Mouse (Mus musculus): Measurements from ENCODE around the gene Abhd2. TPM values are rescaled to one million over a fixed set of nuclear protein-coding genes. Genes with fewer than 3 reads are reported as not detected.

Gene Abhd2
- polyA plus RNA-seq, 1 experiment from 2014 or later: 19.5 TPM

- H3K27me3 ChIP-seq: no peaks in the 10 kb centered on the region
- no peak overlapping the region for H3K4me3 ChIP-seq
- peaks cover 12% of the 10 kb centered on the region for H3K4me1 ChIP-seq (replicated peaks)
- no peak overlapping the region for H3K9ac ChIP-seq
- WGBS: 67% methylated on average over 7 of the region's 7 CpGs
- no peaks in the 10 kb centered on the region for H3K9me3 ChIP-seq
- no peak overlapping the region for H3K4me2 ChIP-seq
- H3K36me3 ChIP-seq: no peaks in the 10 kb centered on the region
- no peak for ATAC-seq (ENCODE audit: low FRiP score)
- H3K27ac ChIP-seq: no peak overlapping the region
Observed at GRCm38 (mm10) chr7:79394666-79395065, 121.7 kb downstream of the Abhd2 start.

DNA sequence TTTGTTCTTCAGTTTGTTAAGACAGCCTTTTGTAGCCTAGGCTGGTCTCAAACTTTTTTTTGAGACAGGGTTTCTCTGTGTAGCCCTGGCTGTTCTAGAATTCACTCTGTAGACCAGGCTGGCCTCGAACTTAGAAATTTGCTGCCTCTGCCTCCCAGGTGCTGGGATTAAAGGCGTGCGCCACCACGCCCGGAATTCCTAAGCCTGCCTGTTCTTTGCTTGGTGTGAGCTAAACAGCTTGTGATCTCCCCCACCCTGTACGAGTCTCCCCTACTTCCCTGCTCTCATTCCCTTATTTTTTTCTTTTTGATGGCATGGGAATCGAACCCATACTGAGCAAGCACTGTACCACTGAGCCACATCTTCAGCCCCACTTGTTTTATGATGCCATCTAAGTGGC lies 122.2 kb downstream of the Abhd2 start:
- Histone ChIP-seq H3K27me3 (no peaks in the 10 kb centered on the region), H3K4me2 (no peak overlapping the region), H3K4me3 (no peak overlapping the region), H3K9me3 (no peaks in the 10 kb centered on the region), H3K36me3 (no peaks in the 10 kb centered on the region), H3K27ac (no peak overlapping the region), H3K9ac (no peak overlapping the region), H3K4me1 (replicated peaks) (peaks cover 12% of the 10 kb centered on the region)
- WGBS: 90% methylated on average over 7 of the region's 7 CpGs
- ATAC-seq (ENCODE audit: low FRiP score): no peak

DNA sequence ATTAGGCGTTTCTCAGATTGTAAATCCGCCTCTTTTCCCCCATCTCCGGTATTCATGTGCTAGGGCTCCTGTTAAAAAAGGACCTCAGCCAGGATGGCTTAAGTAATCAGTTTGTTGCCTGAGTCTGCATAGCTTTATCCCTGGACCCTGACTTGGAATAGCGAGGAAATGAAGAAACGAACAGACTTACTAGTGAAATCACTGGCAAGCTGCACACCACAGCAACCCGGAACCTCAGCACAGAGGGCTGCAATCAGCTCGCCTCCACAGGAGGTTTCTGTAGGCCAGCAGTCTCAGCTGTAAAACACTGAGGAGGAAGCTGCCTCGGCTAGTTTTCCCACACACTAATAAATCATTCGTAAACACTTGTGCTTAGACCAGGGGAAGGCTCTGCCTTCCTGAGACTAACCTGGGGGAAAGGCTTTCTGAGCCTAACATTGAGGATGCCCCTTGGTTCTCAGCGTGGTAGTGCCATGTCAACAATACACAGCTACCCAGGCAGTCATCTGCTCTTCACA lies 124.5 kb downstream of the Abhd2 start:
- Histone ChIP-seq H3K4me2 (no peak overlapping the region), H3K36me3 (no peaks in the 10 kb centered on the region), H3K9ac (no peak overlapping the region), H3K27me3 (no peaks in the 10 kb centered on the region), H3K4me3 (no peak overlapping the region), H3K27ac (no peak overlapping the region), H3K4me1 (replicated peaks) (peaks cover 5% of the 10 kb centered on the region), H3K9me3 (no peaks in the 10 kb centered on the region)
- ATAC-seq (ENCODE audit: low FRiP score): no peak
- WGBS: 84% methylated on average over 10 of the region's 10 CpGs

DNA sequence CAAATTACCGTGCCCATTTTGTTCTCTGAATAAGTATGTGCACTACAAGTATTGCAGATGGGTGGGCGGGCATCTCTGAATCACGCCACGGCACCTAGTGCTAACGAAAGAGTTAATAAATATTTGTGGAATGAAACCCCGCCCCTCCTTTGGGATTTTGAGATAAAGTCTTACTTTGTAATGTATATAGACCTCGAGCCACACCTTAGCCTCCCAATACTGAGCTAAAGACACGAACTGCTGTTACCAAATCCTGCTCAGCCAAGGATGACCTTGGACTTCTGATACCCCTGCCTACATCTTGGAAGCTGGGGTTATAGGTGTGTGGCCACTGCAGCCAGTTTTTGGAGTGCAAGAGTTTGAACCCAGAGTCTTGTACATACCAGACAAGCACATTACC lies 125.4 kb downstream of the Abhd2 start:
- Histone ChIP-seq H3K9ac (no peak overlapping the region), H3K4me1 (replicated peaks) (no peaks in the 10 kb centered on the region), H3K27me3 (no peaks in the 10 kb centered on the region), H3K36me3 (no peaks in the 10 kb centered on the region), H3K4me2 (no peak overlapping the region), H3K9me3 (no peaks in the 10 kb centered on the region), H3K27ac (no peak overlapping the region), H3K4me3 (no peak overlapping the region)
- WGBS: 85% methylated on average over 8 of the region's 8 CpGs
- no peak for ATAC-seq (ENCODE audit: low FRiP score)

GRCm38 (mm10) chr7:79398971-79399370 lies 126.0 kb downstream of the Abhd2 start:
- Histone ChIP-seq H3K9ac (no peak overlapping the region), H3K27ac (no peak overlapping the region), H3K27me3 (no peaks in the 10 kb centered on the region), H3K4me3 (no peak overlapping the region), H3K4me2 (no peak overlapping the region), H3K4me1 (replicated peaks) (no peaks in the 10 kb centered on the region), H3K36me3 (no peaks in the 10 kb centered on the region), H3K9me3 (no peaks in the 10 kb centered on the region)
- WGBS: 75% methylated on average over 12 of the region's 12 CpGs
- no peak for ATAC-seq (ENCODE audit: low FRiP score)

DNA sequence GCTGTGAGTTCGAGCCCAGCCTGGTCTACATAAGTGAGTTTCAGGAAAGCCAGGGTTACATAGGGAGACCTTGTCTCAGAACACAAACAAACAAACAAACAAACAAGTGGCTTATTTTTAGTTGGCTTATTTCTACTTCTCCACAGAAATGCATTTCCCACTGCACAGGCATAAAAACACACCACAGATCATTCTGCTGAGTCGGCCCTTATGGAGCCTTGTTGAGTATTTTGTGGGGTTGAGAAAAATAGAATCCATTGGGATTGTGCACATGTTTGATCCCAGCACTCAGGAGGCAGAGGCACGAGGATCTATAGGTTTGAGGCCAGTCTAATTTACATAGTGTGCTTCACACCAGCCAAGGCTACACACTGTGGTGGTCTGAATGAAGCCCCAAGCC lies 127.3 kb downstream of the Abhd2 start:
- no peak for ATAC-seq (ENCODE audit: low FRiP score)
- Histone ChIP-seq H3K9ac (no peak overlapping the region), H3K9me3 (no peaks in the 10 kb centered on the region), H3K4me2 (no peak overlapping the region), H3K4me3 (no peak overlapping the region), H3K36me3 (no peaks in the 10 kb centered on the region), H3K4me1 (replicated peaks) (no peaks in the 10 kb centered on the region), H3K27ac (no peak overlapping the region), H3K27me3 (no peaks in the 10 kb centered on the region)
- 86% methylated on average over 3 of the region's 3 CpGs for WGBS

GRCm38 (mm10) chr7:79414449-79415375 lies 141.7 kb downstream of the Abhd2 start:
- H3K9ac ChIP-seq: no peak overlapping the region
- no peaks in the 10 kb centered on the region for H3K27me3 ChIP-seq
- 82% methylated on average over 18 of the region's 18 CpGs for WGBS
- H3K4me3 ChIP-seq: no peak overlapping the region
- H3K4me1 ChIP-seq (replicated peaks): no peaks in the 10 kb centered on the region
- H3K9me3 ChIP-seq: no peaks in the 10 kb centered on the region
- ATAC-seq (ENCODE audit: low FRiP score): no peak
- H3K4me2 ChIP-seq: no peak overlapping the region
- H3K36me3 ChIP-seq: no peaks in the 10 kb centered on the region
- H3K27ac ChIP-seq: peak overlapping the region; percentile 52

Other genes starting within 250 kb of the Abhd2 start
- gene Acan, start 219.7 kb upstream of the Abhd2 start, polyA plus RNA-seq (2015; fragmentation: Nextera tagmentation; extraction: Ambion mirVana): 0.39 and 0.80 TPM in 2 replicates
- 1.6 and 2.2 TPM in 2 replicates for gene Hapln3, start 142.2 kb upstream of the Abhd2 start, polyA plus RNA-seq (2015; fragmentation: Nextera tagmentation; extraction: Ambion mirVana)
- gene Mfge8, start 124.1 kb upstream of the Abhd2 start, polyA plus RNA-seq (2015; fragmentation: Nextera tagmentation; extraction: Ambion mirVana): 86.5 and 97.8 TPM in 2 replicates
- 16.2 and 21.9 TPM in 2 replicates for gene Rlbp1, start 113.8 kb downstream of the Abhd2 start, polyA plus RNA-seq (2015; fragmentation: Nextera tagmentation; extraction: Ambion mirVana)
- gene Fanci, start 118.7 kb downstream of the Abhd2 start, polyA plus RNA-seq (2015; fragmentation: Nextera tagmentation; extraction: Ambion mirVana): 3.2 and 3.7 TPM in 2 replicates
- gene Polg, start 193.2 kb downstream of the Abhd2 start, polyA plus RNA-seq (2015; fragmentation: Nextera tagmentation; extraction: Ambion mirVana): 21.9 and 22.5 TPM in 2 replicates